Mouse (Mus musculus) spleen, postnatal 4 days (tissue): ENCODE data around the gene Krt33a.

Experiments used
- DNase-seq, 2 experiments: peaks; one replicate each; pipeline ENCODE4 v3.0.0; 2022; ENCODE audit warnings: low spot score in 2 of 2

Gene Krt33a

DNA sequence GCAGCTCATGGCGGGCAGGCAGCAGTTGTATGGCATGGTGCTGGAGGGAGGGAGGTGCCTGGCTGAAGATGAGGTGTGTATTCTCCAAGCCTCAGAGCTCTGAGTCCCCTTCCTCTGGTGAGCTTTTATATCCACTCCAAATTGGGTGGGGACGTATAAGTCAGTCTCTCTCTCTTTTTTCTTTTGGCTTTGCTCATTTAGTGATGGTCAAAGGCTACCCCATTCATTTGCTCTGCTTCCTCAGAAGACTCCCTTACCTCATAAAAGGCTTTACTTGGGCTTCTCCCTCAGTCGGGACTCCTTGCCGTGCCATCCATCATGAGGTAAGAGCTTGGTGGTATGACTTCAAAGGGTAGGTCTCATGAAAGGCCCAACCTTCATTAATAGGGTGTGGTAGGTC, at the start of gene Krt33a:
Gene Krt33a, minus strand, starts transcription at position 101 of the 400 bp plus-strand sequence.
- DNase-seq: no peak

- no peak for DNase-seq
Measured at GRCm38 (mm10) chr11:100058875-100059274, 42.9 kb upstream of the Krt33a start.

GRCm38 (mm10) chr11:100055686-100056655, 40.0 kb upstream of the Krt33a start:
- DNase-seq: no peak

- no peak for DNase-seq
Measured at GRCm38 (mm10) chr11:100050451-100050850, 34.4 kb upstream of the Krt33a start, which contains the start of gene Krt31. Gene Krt31, minus strand, starts transcription at chr11:100050551.

DNA sequence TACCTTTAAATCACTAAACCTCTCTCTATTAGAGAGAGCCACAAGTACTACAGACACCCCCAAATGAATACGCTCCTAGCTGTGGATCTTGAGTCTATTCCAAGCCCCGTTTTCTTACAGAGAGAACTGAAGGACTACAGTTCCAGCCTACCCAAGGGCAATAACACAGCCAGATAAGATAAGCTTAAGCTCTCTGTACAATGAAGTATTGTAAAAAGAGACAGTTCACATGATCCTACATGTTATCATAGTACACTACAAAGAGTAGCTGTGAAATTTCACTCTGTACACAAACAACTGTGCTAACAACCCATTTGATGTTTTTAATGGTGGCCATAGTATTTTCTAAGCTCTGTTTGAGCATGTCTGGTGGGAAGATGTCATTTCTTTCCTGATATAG, 31.2 kb upstream of the Krt33a start:
- DNase-seq: no peak

DNA sequence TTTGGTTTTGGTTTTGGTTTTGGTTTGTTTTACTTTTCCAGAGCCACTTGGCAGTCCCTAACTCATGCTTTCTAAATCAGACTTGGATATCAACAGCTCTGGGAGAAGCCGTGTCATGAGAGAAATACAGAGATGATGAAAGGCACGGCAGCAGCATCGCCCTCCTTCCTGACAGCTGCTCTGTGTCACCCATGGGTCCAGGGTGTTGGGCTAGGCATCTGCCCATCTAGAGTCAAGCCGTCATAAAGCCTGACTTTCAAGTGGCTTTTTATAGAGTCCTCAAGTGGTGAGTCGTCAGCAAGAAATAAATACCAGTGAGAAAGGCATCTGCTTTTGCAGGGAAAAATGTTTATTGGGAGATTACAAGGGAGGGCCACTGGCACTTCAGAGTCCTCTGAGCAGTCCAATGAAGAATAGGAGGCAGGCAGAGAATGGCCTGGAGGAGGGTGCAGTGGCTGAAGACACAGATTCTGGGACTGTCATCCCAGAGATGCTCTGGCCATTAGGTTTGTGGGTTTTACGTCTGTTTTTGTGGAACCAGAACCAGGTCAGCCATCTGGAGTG, 30.4 kb upstream of the Krt33a start:
- DNase-seq: no peak

DNA sequence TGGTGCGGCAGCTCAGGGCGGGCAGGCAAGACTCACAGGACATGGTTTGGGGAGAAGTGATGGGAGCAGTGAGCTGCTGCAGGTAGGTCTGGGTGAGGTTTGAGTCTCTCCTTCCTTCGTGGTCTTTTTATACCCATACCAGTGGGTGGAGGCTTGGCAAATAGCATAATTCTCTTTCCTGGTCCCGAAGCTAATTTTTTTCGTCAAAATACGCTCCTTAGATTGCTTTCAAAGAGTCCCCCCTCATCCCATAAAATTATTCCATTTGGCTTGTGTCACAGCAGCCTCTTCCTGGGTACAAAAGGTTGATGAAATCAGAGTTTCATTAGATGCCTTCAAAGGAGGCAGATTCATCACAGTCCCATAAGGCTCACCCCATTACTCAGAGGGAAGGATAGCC, 25.4 kb upstream of the Krt33a start, which contains the start of gene Krt34:
Gene Krt34, minus strand, starts transcription at position 101 of the 400 bp plus-strand sequence.
- no peak for DNase-seq

GRCm38 (mm10) chr11:100029768-100030167, 13.8 kb upstream of the Krt33a start, which contains the start of gene Krt33b:
Gene Krt33b, minus strand, starts transcription at chr11:100029868.
- DNase-seq: no peak

GRCm38 (mm10) chr11:100021438-100021837, 5.4 kb upstream of the Krt33a start:
- no peak for DNase-seq

GRCm38 (mm10) chr11:100019466-100019865, 3.5 kb upstream of the Krt33a start:
- DNase-seq: no peak

DNA sequence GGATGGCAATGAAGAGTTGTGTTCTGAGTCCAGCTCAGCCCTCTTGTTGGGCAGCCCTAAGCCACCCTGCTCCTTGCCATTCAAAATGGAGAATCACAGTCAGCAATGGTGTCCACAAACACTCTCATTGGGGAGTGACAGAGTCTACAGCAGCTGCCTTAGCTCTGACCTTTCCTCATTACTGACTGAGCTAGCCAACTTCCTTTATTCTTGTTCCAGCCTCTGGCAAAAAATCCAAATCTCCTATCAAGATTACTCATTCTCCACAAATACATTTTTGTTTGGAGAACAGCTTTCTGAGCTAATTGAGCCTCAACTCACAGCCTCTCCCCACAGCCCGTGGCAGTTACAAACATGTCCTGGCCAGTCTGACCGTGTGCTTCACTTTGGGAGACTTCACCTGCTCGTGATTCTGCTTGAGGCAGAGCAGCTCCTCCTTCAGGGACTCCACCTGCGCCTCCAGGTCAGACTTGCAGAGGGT, 2.3 kb downstream of the Krt33a start:
- DNase-seq: no peak

DNA sequence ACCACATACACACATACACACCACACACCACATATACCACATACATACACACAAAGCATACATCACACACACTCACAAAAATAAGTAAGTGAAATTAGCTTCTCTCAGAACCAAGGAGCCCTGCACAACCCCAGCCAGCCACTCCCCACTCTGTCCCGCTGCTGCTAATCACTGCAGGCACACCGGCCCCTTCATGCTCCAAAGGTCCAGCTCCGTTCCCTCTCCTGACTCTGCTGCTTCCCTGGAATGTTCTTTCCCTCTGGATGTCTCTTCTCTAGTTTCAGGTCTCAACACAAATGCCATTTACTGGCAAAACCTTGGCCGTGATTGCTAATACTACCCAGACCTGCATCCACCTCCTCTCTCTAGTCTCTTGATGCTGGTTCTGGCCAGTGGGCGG, 5.3 kb downstream of the Krt33a start:
- no peak for DNase-seq

GRCm38 (mm10) chr11:100008336-100008735, 7.7 kb downstream of the Krt33a start:
- no peak for DNase-seq

DNA sequence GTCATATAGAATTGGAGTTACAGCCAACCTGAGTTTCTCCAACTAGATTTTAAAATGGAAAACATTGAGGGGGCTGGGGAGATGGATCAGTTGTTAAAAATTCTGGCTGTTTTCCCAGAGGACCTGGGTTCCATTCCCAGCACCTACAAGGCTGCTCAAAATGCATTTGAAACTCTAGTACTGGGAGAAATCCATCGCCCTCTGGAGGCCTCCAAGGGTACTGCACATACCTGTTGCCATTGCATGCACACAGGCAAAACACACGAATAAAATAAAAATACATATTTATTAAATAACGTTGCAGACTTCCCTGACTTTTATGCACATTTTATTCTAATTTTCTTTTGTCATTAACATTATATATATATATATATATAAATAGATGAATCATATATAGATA, 9.4 kb downstream of the Krt33a start:
- DNase-seq: no peak

DNA sequence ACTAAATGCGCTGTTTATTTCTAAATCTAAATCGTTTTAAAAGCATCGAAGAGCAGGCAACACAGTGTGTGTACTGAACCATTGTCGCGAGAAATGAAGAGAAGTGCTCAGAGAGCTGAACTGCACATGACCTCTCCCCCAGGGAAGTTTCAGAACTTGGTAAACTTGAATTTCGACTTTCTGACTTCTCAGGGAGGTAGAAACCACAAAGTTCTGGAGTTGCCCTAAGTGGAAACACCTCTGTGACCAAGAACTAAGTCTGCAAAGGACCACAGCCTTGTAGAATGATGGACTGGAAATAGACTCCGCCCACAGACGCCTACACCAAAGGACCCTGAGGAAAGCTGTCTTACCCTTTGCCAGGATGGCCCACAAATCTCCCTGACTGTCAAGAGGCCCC, 10.1 kb downstream of the Krt33a start:
- no peak for DNase-seq

GRCm38 (mm10) chr11:100004846-100005245, 11.2 kb downstream of the Krt33a start:
- DNase-seq: no peak

DNA sequence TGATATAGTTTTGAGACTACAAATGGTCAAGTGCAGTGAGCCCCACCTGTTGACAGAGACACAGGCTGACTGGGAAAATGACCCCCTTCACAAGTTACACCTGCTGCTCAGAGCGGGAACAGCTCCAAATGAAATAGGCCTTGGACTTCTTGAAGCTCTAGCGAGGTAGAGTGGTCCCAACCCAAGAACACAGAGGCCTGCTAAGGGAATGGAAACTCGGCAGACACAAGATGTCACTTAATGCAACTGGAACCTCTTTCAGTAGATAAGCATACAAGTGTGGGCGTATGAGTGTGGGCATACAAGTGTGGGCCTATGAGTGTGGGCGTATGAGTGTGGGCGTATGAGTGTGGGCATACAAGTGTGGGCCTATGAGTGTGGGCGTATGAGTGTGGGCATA, 16.9 kb downstream of the Krt33a start:
- no peak for DNase-seq

GRCm38 (mm10) chr11:99994384-99994661, 21.7 kb downstream of the Krt33a start:
- DNase-seq: no peak

GRCm38 (mm10) chr11:99993620-99994383, 22.2 kb downstream of the Krt33a start, which contains the start of gene Krtap17-1:
Gene Krtap17-1, minus strand, starts transcription at chr11:99993994.
- no peak for DNase-seq

DNA sequence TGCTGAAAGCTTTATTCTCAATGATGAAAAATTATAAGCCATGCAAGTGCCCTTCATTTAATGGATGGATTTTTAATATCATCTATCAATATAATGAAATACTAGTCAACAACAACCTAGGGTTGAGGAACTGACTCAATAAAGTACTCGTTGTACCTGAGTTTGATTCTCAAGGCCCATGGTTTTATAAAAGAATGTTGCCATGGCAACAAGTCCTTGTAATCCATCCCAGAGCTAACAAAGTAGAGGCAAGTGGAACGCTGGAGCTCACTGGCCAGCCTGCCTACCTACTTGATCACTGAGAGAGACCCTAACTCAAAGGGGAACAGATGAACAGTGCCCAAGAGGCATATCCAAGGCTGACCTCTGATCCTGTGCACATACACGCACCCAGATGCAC, 25.4 kb downstream of the Krt33a start:
- DNase-seq: no peak

DNA sequence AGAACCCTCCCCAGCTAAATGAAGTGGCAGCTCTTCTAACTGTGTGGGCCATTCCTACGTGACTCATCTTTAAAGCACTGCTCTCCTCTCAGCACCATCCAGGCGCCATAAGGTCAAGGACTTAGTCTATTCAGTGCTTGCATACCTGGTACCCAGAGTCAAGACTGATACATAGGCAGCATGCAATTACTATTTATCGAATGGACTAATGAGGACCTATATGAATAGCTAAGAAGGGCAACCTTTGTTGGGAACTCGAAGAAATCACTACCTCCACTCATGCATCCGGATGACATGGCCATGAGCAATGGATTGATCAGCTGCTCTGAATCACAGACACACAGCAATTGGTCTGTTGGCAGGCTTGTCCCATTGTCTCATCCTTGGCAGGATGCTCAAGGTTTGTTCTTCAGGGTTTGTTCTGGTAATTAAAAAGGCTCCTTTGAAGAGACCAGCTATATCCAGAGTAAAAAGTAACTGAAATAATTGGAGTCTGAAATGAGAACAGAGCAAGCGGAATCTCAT, 26.1 kb downstream of the Krt33a start:
- no peak for DNase-seq

DNA sequence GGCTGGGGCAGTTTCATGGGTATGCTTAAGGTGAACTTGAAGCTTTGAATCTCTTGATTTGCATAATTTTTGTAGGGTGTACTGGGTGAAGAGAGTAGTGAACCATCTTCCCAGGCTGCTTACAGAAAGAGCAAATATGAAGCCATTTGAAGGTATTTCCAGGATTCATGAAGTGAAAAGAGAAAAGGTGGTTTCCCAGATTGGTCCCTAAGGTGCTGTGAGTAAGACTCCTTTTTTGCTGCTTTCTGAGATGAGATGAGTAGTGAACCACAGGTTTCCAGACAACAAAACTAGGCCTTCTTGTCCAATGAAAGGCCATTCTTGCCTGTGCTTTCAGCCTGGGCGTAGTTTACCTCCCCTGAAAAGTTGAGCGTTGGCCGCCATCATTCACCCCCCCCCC, 27.5 kb downstream of the Krt33a start:
- DNase-seq: no peak
